16 mouse cellular contexts compared by ENCODE assay signal in the genomic region with DNA sequence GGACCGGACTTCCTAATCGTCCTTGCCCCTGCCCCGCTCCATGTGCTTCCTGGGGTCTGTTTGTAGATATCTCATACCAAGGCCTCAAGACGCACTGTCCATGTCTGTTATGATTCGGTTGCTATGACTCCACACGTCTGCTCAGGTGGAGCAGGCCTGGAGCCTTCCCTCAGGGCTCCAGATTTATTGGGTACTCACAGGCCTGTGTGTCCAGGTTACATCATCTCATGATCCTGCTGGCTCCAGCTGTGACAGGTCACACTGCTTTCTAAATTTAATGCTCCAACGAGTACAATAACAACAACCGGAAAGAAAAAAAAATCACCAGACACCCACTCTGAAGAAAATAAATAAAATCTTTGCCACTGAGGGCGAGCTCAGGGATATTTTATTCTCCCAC. TPM values are rescaled to one million over a fixed set of nuclear protein-coding genes. Genes with fewer than 3 reads are reported as not detected.
A peak's percentile ranks its signal among the peaks of the same experiment; 100 is the strongest.
DNase-seq lines count a peak whose midpoint lies in the region; ATAC-seq and TF ChIP-seq lines count a peak whose summit lies in the region.
"Had no signal": no experiment of that assay in that cellular context is flagged by ENCODE, and none has a peak within 500 bp of the region (broad histone marks: within the 10 kb centered on the region; RNA-seq: fewer than 3 reads in every experiment).

No protein-coding gene starts in this region.

- H3K9me3 ChIP-seq in heart, embryonic 10.5 days, result no peaks in the 10 kb centered on the region
- H3K9me3 ChIP-seq in lung, postnatal 0 days (ENCODE audit: low read length), result no peaks in the 10 kb centered on the region
- no peaks in the 10 kb centered on the region for H3K9me3 ChIP-seq in kidney, embryonic 14.5 days (ENCODE audit: control insufficient read depth, low read length)
- H3K9me3 ChIP-seq in limb, embryonic 14.5 days (ENCODE audit: control insufficient read depth, low read length), result no peaks in the 10 kb centered on the region
- H3K9me3 ChIP-seq: forebrain, embryonic 10.5 days; neural tube, embryonic 15.5 days had no signal

- no peaks in the 10 kb centered on the region for H3K27me3 ChIP-seq in heart, embryonic 10.5 days (ENCODE audit: insufficient read depth, poor library complexity, severe bottlenecking)
- H3K27me3 ChIP-seq in lung, postnatal 0 days (replicated peaks; ENCODE audit: insufficient read depth, low read length), result no peaks in the 10 kb centered on the region
- no peaks in the 10 kb centered on the region for H3K27me3 ChIP-seq in kidney, embryonic 14.5 days (ENCODE audit: control insufficient read depth, insufficient read depth, low read length)
- H3K27me3 ChIP-seq in limb, embryonic 14.5 days (ENCODE audit: control insufficient read depth, insufficient read depth, low read length), result no peaks in the 10 kb centered on the region
- H3K27me3 ChIP-seq: neural tube, embryonic 15.5 days; Patski had no signal

- TF ChIP-seq POLR2A in limb, embryonic 14.5 days (IDR thresholded peaks at IDR 0.05; ENCODE audit: borderline replicate concordance, extremely low read depth, insufficient read depth, insufficient read length), result no peak

- WGBS in heart, embryonic 10.5 days, result 74% methylated on average over 9 of the region's 9 CpGs
- WGBS in lung, postnatal 0 days, result 64% methylated on average over 9 of the region's 9 CpGs
- 32% methylated on average over 9 of the region's 9 CpGs for WGBS in kidney, embryonic 14.5 days
- WGBS in limb, embryonic 14.5 days, result 59% methylated on average over 9 of the region's 9 CpGs

- no peak overlapping the region for H3K9ac ChIP-seq in lung, postnatal 0 days (replicated peaks; ENCODE audit: low read depth)
- no peak overlapping the region for H3K9ac ChIP-seq in kidney, embryonic 14.5 days (ENCODE audit: low read depth, low read length)
- H3K9ac ChIP-seq in limb, embryonic 14.5 days (ENCODE audit: low read depth, low read length, severe bottlenecking), result no peak overlapping the region
- H3K9ac ChIP-seq: lung, embryonic 14.5 days; neural tube, embryonic 15.5 days had no signal

- H3K36me3 ChIP-seq in heart, embryonic 10.5 days, result no peaks in the 10 kb centered on the region
- no peaks in the 10 kb centered on the region for H3K36me3 ChIP-seq in lung, postnatal 0 days (ENCODE audit: insufficient read depth, low read length)
- H3K36me3 ChIP-seq in kidney, embryonic 14.5 days (ENCODE audit: control insufficient read depth, insufficient read depth, low read length), result no peaks in the 10 kb centered on the region
- H3K36me3 ChIP-seq in limb, embryonic 14.5 days (ENCODE audit: control insufficient read depth, insufficient read depth, low read length), result no peaks in the 10 kb centered on the region
- H3K36me3 ChIP-seq: forebrain, embryonic 10.5 days; neural tube, embryonic 15.5 days had no signal

- DNase-seq in heart, adult 18-20 months, result peak; percentile 50 to 64
- no peak for DNase-seq in heart, embryonic 10.5 days (ENCODE audit: low spot score)
- no peak for DNase-seq in lung, postnatal 0 days (ENCODE audit: low spot score)
- DNase-seq in lung, postnatal 14 days, result no peak
- no peak for DNase-seq in limb, embryonic 14.5 days (ENCODE audit: low spot score)
- DNase-seq in testis, postnatal 10 days (ENCODE audit: low spot score), result no peak
- DNase-seq in thymus, postnatal 36 days, result no peak
- DNase-seq: cerebellum, adult 11-12 months; layer of hippocampus, adult 9-11 months; lung, embryonic 14.5 days; right cerebral cortex, adult 18-20 months had no signal

- no peak overlapping the region for H3K4me3 ChIP-seq in heart, embryonic 10.5 days
- H3K4me3 ChIP-seq in lung, postnatal 0 days (ENCODE audit: low read depth, low read length), result no peak overlapping the region
- H3K4me3 ChIP-seq in kidney, embryonic 14.5 days (ENCODE audit: low read length), result no peak overlapping the region
- no peak overlapping the region for H3K4me3 ChIP-seq in limb, embryonic 14.5 days (replicated peaks; ENCODE audit: low read length)
- H3K4me3 ChIP-seq: forebrain, embryonic 10.5 days; megakaryocyte, embryonic 14.5 days; neural tube, embryonic 15.5 days had no signal

- H3K4me1 ChIP-seq in heart, embryonic 10.5 days, result peaks cover 11% of the 10 kb centered on the region
- no peaks in the 10 kb centered on the region for H3K4me1 ChIP-seq in lung, postnatal 0 days (ENCODE audit: insufficient read depth, low read depth, low read length)
- peaks cover 9% of the 10 kb centered on the region; the same call in 1 of the 2 replicates for H3K4me1 ChIP-seq in kidney, embryonic 14.5 days (ENCODE audit: control insufficient read depth, insufficient read depth, low read length)
- H3K4me1 ChIP-seq in limb, embryonic 14.5 days (ENCODE audit: control insufficient read depth, insufficient read depth, low read length), result peaks cover 3% of the 10 kb centered on the region; the same call in 1 of the 2 replicates

- TF ChIP-seq EP300 in lung, postnatal 0 days (IDR thresholded peaks at IDR 0.05), result no peak

- 0 out of 2 replicates have a peak, but pooled peaks have one; percentile 16 for ATAC-seq in lung, postnatal 0 days
- ATAC-seq in kidney, embryonic 14.5 days (ENCODE audit: low FRiP score, low TSS enrichment), result 0 out of 2 replicates have a peak, but pooled peaks have one; percentile 37
- ATAC-seq in limb, embryonic 14.5 days (ENCODE audit: low FRiP score, low read depth), result peak; percentile 71; the same call in 1 of the 2 replicates
- ATAC-seq: Patski had no signal

- no peak overlapping the region for H3K27ac ChIP-seq in heart, embryonic 10.5 days
- no peak overlapping the region for H3K27ac ChIP-seq in lung, postnatal 0 days (ENCODE audit: low read length)
- no peak overlapping the region for H3K27ac ChIP-seq in kidney, embryonic 14.5 days (ENCODE audit: low read depth, low read length)
- no peak overlapping the region; the same call in 1 of the 2 replicates for H3K27ac ChIP-seq in limb, embryonic 14.5 days (replicated peaks; ENCODE audit: low read depth, low read length)
- H3K27ac ChIP-seq: forebrain, embryonic 10.5 days; neural tube, embryonic 15.5 days had no signal

- TF ChIP-seq CTCF in lung, postnatal 0 days (IDR thresholded peaks at IDR 0.05), result no peak

- H3K4me2 ChIP-seq in lung, postnatal 0 days (replicated peaks; ENCODE audit: low read depth, low read length), result no peak overlapping the region
- H3K4me2 ChIP-seq in kidney, embryonic 14.5 days (replicated peaks; ENCODE audit: low read depth, low read length), result no peak overlapping the region
- H3K4me2 ChIP-seq in limb, embryonic 14.5 days (replicated peaks; ENCODE audit: low read depth, low read length, severe bottlenecking), result no peak overlapping the region
- H3K4me2 ChIP-seq: lung, embryonic 14.5 days; neural tube, embryonic 15.5 days had no signal

RNA-seq across cellular contexts. Expression of gene Ctnnb1, which starts 48.7 kb away (rescaled TPM):
- 100 to 1,000 TPM; 384 to 392 TPM for total RNA-seq in heart, adult 18-20 months (2021)
- polyA plus RNA-seq in heart, embryonic 10.5 days (2016; fragmentation: Nextera tagmentation; extraction: Ambion mirVana), result 390 and 445 TPM in 2 replicates
- 383 and 452 TPM in 2 replicates for polyA plus RNA-seq in lung, postnatal 0 days (2015; fragmentation: Nextera tagmentation; extraction: Ambion mirVana)
- polyA plus RNA-seq in kidney, embryonic 14.5 days (2014; fragmentation: Nextera tagmentation; extraction: Ambion mirVana), result 479 and 740 TPM in 2 replicates
- polyA plus RNA-seq in limb, embryonic 14.5 days (2012; rRNA removed), result 486 and 502 TPM in 2 replicates
- polyA plus RNA-seq in limb, embryonic 14.5 days (2014; fragmentation: Nextera tagmentation; extraction: Ambion mirVana), result 783 and 809 TPM in 2 replicates

Comparison
In these comparisons a context has a peak if more than half of its experiments do, and no peak if none do; other contexts are left out.
1. DNase-seq: peak in heart, adult 18-20 months (2 of 2); none in heart, embryonic 10.5 days (single experiment), lung, postnatal 0 days (single experiment), lung, postnatal 14 days (single experiment), limb, embryonic 14.5 days (single experiment), testis, postnatal 10 days (single experiment) and thymus, postnatal 36 days (0 of 2).
2. ATAC-seq: peak in every context shown above with its lines; median percentile 71 in limb, embryonic 14.5 days; 37 in kidney, embryonic 14.5 days; 16 in lung, postnatal 0 days.